Mouse (Mus musculus) cerebellum, adult 18-20 months (tissue): ENCODE data around the gene 0610009B22Rik.
"Not testable (repeated sequence)": the region's sequence is repeated elsewhere in the genome, so short reads cannot be mapped to it uniquely, and the experiment has no call there.

Source experiments
- DNase-seq, 2 experiments: peaks; one replicate each; pipeline ENCODE4 v3.0.0; 2021

0610009B22Rik gene

DNA sequence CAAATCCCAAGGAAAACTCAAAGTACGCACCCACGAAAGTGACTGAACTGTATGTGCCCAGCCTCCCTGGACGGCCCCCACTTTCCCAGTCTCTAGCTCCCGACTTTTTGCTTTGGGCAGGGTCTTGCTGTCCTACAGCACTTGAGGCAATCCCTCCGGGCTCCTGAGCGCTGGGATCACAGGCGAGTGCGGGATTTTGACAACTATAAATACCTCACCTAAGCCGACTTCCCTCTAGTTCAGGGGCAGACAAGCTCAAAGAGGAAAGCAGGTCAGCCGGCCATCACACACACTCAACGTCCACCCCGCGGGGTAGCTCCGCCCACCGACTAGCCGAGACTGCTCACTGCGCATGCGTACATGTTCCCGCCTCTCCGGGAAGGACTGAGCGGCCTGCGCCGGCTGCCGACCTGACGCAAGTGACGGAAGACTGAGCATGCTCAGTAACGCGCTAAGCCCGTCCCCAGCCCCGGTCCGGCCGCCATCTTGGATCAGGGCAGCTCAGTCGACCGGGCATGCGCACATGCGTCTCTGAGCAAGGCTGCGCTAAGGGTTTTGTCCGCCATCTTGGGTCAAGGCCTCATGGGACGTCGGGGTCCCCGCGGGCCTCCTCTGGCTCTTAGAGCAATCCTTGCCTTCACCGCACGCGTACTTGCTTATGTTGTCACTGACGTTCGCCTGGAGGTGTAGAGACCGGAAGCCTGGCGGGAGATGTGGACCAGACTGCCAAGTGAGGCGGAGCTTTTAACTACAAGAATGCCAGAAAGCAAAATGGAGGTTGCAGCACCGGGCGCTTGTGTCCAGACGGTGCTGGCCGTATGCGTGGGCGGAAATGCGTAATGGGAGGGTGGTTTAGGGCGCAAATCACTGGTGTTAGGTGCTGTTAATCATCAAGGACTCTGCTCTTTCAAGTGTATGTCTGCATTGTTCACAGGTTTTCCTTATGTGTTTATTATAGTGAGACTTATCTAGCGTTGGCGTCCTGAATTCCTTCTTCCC lies at the start of gene 0610009B22Rik:
TSS of gene 0610009B22Rik (minus strand) at position 545 of the 999 bp plus-strand sequence.
- peak; percentile 100 for DNase-seq

DNA sequence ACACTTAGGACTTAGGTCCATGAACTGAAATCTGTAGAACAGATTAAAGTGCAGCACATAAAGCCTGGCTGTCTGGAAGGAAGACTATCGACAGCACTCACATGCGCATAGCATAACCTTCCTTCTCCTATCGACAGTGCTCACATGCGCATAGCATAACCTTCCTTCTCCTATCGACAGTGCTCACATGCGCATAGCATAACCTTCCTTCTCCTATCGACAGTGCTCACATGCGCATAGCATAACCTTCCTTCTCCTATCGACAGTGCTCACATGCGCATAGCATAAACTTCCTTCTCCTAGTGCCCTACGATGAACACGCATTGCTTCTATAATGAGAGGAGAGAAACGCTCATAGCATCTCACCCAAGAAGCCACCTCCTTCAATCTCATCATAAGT lies 45.5 kb upstream of the 0610009B22Rik start:
- not testable (repeated sequence) for DNase-seq

DNA sequence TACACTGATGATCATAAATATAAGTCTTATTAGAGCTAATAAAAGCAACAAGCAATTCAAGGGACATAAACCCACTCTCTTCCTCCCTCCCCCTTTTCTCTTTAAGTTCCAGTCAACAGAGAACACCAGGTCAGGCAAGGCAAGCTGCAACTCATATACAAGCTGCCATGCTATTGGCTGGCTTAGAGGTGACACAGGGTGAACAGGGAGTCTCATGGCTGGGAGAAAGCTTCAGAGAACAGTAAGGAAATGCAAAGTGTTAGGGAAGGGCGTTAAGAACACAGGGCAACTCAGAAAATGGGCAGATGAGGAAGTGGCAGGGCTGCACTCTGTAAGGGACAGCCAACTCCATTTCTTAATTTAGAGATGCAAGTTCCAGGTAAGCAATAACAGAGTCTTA lies 44.2 kb upstream of the 0610009B22Rik start:
- no peak for DNase-seq

DNA sequence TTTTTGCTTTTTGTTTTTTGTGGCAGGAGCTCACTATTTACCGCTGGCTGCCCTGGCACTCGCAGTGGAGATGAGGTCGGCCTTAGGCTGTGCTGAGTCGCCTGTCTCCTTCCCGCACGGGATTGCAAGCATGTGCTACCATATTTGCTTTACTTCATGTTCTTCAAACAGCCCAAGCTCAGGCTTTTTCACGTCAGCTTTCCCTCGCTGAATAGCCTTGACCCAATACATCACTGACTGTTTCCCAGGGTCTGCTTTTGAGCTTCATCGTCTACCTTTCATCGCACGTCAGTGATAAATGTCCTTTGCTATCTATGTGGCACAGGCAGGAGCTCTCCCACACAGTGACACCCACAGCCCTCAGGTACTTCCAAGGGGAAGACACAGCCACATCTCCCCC lies 32.4 kb upstream of the 0610009B22Rik start:
- DNase-seq, result no peak

DNA sequence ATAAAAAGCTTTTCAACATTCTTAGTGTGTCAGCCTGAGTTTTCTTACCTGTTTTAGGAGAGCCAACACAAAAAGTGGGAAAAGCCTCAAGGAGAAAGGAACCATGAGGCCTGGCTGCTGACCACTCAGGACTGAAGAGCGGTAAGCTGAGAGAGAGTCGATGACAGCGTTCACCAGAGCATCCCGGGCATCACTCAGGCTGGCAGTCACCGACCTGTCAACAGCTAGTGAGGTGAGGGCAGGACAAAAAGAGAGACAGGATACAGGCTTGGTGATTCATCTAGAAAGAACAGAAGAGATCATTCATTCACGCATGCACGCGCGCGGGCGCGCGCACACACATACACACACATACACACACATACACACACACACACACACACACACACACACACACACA lies 18.4 kb upstream of the 0610009B22Rik start:
- no peak for DNase-seq

DNA sequence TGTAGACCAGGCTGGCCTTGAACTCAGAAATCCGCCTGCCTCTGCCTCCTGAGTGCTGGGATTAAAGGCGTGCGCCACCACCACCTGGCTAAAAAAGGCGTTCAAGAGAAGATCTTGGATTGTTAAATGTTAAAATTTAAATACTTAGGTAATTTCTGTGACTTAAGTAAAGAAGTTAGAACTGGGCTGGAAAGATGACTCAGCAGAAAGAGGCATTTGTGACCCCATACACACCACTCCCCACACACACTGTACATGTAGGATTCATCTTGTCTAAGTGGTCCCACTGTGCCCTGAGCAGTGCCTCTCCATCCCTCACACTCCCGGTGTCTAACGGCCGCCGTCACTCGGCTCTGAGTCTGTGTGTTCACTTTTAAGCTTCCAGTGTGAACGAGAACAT lies 17.8 kb upstream of the 0610009B22Rik start:
- no peak for DNase-seq

DNA sequence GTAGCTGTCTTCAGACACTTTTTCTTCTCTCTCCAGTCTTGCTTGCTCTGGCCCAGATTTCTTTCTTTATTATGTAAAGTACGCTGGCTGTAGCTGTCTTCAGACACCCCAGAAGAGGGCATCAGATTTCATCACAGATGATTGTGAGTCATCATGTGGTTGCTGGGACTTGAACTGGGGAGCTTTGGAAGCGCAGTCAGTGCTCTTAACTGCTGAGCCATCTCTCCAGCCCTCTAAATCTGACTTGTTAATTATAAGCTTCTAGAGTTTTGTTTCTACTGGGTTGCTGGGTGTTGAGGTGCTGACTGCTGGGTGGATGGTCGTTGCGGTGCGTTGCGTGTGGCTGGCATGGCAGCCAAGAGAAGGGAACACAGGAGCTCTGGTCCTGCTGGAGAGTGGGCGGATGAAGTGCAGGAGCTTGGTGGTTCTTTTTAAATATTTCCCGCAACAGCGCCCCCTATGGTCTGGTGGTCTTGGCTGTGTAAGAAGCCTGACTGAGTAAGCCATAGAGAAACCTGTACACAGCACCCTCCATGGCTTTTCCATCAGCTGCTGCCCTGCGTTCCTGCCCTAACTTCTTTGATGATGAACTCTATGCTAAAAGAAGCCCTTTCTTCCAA lies 14.8 kb upstream of the 0610009B22Rik start:
- no peak for DNase-seq

DNA sequence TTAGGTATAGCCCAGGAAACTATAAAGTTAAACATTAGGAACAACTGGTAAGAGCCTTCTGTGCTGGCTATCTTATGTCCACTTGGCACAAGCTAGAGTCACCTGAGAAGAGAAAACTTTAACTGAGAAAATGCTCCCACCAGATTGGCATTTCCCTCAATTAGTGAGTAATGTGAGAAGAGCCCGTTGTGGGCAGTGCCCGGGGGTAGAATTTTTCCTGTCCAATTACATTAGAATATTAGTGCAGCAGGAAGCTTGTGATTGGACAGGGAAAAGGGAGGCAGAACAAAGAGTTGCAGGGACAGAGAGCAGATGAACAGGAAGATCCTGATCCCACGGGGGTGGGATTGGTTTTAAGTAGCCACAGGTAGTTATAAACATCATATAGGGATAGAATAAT lies 14.2 kb upstream of the 0610009B22Rik start:
- DNase-seq, result no peak

DNA sequence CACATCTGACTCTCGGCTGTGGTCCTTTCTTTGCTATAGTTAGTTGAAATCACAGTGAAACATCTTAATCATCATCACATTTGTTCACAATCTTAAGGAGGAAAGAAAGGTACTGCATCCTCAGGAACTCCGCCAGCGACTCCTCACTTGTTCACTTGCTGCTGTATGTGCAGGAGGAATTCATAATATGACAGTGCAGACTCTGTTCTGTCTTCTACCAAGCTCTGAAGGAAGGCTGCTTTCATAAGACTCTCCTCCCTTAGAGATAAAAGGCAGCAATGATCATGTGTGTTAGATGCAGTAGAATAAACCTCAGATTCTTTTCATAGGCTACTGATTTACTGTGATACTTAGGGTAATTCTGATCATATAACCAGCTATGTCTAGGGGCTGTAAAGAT lies 6.3 kb upstream of the 0610009B22Rik start:
- no peak for DNase-seq

DNA sequence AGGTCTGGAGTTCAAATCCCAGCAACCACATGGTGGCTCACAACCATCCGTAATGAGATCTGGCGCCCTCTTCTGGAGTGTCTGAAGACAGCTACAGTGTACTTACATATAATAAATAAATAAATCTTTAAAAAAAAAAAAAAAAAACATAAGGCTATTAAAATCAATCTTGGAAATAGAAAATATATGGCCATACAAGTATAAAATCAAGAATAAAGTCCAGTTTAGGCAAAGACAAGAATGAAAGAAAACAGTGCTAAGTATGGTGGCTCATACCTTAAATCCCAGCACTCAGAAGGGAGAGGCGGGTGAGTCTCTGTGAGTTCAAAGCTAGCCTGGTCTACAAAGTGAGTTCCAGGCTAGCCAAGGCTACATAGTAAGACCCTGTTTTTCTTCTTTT lies 1.9 kb upstream of the 0610009B22Rik start:
- not testable (repeated sequence) for DNase-seq

DNA sequence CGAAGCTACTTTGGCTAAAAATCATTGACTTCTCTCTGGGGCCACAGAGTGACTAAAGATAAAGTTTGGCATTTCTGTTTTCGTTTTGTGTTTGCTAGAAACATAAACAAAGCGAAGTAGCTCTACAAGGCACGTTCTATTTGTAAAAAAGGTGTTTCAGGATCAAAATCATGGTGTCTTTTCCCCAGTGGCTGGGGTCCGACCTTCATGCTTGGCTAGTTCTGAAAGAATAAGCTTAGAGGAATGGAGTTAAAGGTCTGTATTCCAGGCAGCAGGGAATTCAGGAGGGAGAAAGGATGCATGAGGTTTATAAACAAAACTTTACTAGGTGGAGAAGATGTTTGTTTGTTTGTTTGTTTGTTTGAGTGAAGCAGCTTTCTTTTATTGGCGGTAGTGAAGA lies 669 bp upstream of the 0610009B22Rik start:
- no peak for DNase-seq

DNA sequence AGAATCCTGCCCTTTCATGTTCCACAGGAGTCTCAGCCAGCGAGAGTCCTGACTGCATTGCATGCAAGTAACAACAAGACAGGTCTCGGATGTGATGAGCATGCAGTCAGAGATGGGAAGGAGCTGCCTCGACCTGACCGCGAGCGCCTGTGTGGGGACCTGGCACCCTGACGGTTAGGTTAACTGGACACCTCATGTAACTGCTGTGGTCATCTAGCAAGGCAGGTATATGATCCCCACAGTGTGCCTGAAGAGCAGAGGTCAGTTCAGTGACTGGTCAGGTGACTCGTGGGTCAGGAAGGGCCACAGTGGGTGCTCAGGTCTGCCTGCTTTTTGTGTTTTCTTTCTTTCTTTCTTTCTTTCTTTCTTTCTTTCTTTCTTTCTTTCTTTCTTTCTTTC lies 6.7 kb downstream of the 0610009B22Rik start:
- no peak for DNase-seq

DNA sequence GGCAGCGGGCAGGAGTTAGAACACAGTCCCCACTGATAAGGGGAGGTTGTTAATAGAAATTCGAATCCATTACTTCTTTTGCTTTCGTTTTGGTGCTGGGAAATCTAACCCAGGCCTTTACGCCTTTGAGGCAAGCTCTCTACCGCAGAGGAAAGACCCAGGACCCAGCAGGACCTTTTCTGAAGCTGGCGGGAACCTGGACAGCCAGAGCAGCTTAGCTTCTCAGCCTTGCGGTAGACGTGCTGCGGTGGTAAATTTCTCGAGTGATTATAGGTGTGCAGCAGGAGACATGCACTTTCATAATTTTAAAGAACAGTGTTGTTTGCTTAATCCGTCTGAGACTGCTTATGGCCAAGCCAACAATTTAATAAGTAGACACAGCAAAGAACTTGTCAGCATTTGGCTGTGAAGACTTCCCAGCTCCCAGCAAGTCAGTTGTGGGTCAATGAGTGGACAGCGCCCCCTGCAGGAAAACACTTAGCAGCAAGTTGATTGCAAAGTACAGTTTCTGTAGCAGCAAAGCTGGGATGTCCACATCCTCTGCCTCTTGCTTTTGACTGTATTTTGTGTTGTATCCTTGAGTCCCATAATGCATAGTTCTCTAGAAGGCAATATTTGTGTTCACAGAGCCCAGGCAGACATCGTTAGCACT lies 7.2 kb downstream of the 0610009B22Rik start:
- peak; percentile 89 to 91 for DNase-seq

DNA sequence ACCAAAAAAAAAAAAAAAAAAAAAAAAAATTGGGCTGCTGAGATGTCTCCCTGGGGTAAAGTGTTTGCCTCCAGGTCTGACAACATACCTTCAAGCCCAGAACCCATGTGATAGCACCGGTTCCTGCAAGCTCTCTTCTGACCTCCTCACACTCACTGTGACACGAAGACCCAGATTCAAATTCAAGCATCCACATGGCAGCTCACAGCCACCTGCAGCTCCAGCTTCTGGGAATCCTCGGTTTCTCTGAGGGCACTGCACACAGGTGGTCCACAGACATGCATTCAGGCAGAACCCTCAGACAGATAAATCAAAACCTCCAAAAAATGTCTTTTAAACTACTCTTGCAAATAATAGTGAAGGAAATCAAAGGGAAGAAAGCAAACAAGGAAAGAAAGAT lies 9.2 kb downstream of the 0610009B22Rik start:
- no peak for DNase-seq

DNA sequence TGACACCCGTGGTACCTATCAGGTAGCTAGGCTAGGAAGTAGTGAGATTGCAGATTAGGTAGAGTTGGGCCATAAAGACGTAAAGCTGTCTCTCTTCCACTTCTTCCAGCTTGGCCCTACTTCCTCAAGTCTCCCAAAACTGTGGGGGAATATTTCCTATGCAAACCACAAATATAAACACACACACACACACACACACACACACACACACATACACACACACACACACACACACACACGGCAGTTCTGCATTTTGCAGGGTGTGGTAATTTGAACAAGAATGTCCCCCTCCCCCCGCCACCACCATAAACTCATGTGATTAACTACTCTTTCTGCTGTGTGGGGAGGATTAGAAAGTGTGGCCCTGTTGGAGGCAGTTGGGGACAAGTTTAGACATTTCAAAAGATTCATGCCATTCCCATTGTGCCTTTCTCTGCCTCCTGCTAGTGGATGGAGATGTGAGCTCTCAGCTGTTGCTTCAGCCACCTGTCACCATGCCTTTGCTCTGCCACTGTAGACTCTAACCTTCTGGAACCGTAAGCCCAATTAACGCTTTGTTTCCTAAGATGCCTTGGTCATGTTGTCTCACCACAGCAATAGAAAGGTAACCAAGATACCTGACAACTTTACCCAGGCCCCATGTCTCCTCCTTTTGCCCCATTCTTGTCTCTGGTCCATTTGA lies 10.8 kb downstream of the 0610009B22Rik start:
- DNase-seq, result no peak

DNA sequence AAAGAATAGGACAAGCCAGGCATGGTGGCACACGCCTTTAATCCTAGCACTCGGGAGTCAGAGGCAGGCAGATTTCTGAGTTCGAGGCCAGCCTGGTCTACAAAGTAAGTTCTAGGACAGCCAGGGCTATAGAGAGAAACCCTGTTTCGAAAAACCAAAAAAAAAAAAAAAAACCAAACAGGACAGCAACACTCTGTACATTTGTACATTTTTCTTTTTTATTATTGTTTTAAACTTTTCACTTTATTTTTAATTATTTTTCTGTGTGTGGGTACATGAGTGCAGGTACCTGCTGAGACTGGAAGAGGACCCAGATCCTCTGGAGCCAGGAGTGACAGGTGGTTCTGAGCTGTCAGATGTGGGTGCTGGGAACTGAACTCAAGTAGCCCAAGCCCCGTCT lies 13.3 kb downstream of the 0610009B22Rik start:
- no peak for DNase-seq

DNA sequence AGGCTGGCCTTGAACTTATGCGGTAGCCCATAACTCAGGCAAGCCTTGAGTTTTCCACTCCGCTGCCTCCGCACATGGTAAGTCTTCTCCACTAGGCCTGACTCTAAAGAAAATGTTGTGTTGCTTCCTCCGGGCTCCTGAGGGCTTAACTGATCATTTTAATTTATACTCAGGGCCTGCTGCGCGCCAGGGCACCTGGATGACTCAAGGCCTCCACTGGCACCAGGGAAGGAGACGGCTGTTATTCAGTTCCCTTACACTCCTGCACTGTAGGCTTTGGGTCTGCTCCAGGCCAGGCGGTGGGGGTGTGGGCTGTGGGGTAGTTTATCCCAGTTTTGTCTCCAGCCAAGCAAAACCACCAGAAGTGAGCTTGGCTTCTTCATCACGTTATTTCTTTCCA lies 15.4 kb downstream of the 0610009B22Rik start:
- no peak for DNase-seq

DNA sequence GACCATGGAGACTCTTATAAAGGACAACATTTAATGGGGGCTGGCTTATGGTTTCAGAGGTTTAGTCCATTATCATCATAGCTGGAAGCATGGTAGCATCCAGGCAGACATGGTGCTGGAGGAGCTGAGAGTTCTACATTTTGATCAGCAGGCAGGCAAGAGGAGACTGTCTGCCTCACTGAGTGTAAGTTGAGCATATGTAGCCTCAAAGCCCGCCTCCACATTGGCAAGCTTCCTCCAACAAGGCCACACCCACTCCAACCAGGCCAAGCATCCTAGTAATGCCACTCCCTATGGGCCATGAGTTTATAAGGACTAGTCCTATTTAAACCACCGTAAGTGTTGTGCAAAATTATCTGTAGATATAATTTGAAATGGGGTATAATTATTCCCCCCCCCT lies 17.3 kb downstream of the 0610009B22Rik start:
- DNase-seq, result no peak

DNA sequence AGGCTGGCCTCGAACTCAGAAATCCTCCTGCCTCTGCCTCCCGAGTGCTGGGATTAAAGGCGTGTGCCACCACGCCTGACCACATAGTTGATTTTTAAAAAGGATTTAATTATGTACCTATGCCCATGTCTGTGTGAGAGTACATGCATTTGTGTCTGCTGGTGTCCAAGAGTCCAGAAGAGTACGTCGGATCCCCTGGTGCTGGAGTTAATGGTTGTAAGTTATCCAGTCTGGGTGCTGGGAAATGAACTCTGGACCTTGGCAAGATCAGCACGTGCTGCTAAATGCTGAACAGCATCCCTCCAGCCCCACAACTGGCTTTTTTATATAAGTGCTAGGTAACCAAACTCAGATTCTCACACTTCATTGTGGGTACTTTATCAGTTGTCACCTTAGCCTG lies 17.8 kb downstream of the 0610009B22Rik start:
- no peak for DNase-seq

DNA sequence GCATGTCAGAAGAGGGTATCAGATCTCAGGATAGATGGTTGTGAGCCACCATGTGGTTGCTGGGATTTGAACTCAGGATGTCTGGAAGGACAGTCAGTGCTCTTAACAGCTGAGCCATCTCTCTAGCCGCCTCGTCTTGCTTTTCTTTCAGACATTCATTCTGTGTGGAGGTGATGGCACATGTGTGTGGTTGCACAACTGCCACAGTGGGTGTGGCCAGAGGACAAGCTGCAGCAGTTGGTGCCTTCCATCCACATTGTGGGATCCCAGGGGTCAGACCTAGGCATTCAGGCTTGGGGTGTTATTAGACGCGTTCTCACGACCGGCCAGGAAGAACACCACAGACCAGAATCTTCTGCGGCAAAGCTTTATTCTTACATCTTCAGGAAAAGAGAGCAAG lies 23.9 kb downstream of the 0610009B22Rik start:
- not testable (repeated sequence) for DNase-seq

DNA sequence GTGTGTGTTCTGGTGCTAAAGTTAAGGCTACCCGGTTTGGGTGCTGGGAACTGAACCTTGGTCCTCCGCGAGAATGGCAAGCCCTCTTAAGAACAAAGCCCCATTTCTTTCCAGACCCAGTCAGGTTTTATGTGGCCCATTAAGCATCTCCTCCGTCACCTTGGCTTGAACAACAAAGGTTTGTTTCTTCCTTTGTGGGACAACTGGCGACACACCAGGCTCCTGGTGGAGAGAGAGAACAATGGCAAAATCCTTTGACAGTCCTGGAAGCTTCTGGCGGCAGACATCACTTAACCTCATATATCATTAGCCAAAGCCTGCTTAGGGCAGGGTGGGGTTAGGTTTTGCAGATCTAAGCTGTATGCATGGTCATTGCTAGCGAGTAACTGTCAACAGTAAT lies 26.0 kb downstream of the 0610009B22Rik start:
- no peak for DNase-seq

DNA sequence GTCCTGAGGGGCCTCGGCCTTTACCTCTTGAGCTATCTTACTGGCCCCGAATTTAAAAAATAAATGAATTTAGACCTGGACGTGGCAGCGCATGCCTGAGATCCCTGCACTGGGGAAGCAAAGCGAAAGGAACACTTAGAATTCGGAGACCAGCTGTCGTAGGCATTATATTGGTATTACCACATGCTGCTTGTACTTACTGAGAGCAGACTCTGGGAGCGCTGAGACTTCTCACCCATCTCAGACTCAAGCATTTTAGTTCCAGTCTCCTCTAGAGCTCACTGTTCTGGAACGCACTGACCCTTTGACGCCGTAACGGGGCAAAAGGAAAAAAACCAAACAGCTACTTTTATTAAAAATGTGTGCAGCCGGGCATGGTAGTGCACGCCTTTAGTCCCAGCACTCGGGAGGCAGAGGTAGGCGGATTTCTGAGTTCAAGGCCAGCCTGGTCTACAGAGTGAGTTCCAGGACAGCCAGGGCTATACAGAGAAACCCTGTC lies 26.8 kb downstream of the 0610009B22Rik start:
- no peak for DNase-seq

DNA sequence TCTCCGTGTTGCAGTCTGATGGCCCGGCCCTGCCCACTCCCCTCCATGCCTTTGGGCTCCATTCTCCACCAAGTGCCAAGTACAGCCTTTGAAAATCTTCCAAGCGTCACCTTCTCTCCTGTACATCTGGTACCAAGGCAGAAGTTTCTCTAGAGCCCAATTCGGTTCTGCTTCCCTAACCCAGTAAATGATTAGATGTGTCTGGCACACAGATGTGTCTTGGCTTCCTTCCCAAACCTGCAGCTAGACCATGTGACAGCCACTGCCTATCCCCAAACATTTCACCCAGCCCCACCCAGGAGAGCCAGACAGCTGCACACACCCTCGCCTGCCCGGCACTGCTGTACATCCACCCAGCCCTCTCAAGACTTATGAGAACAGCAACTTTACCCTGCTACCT lies 30.0 kb downstream of the 0610009B22Rik start:
- DNase-seq, result no peak
